Mouse (Mus musculus) spleen, adult 2 months (tissue): Measurements from ENCODE around the gene Nfic. TPM values are rescaled to one million over a fixed set of nuclear protein-coding genes. Genes with fewer than 3 reads are reported as not detected.

Experiments used
- DNase-seq, 2 experiments: peaks; one replicate each; pipeline versions ENCODE4 v3.0.0 to v3.0.0-alpha.2; 2012 to 2021; ENCODE audit warnings: low spot score in 2 of 2, low read depth in 1 of 2
- H3K27ac ChIP-seq: fragments of 200-500 bp; 2 replicates; pipeline ENCODE4 v1.5.1; 2012; ENCODE audit warnings: low read length, inconsistent platforms; ENCODE audit not compliant: insufficient read depth
- H3K27me3 ChIP-seq: fragments of 200-500 bp; 2 replicates; pipeline ENCODE4 v1.6.1; 2012; ENCODE audit warnings: mild to moderate bottlenecking, moderate library complexity, low read length, inconsistent platforms; ENCODE audit not compliant: control insufficient read depth, insufficient read depth
- H3K36me3 ChIP-seq: fragments of 200-500 bp; 2 replicates; pipeline ENCODE4 v1.6.1; 2012; ENCODE audit warnings: mild to moderate bottlenecking, low read length, inconsistent platforms; ENCODE audit not compliant: control insufficient read depth, insufficient read depth
- H3K4me1 ChIP-seq: fragments of 200-500 bp; 2 replicates; pipeline ENCODE4 v1.6.1; 2011; ENCODE audit warnings: inconsistent platforms; ENCODE audit not compliant: control insufficient read depth, insufficient read depth, insufficient read length
- H3K4me3 ChIP-seq: fragments of 200-500 bp; 2 replicates; pipeline ENCODE4 v1.5.1; 2011; ENCODE audit warnings: mild to moderate bottlenecking, inconsistent platforms; ENCODE audit not compliant: insufficient read depth, insufficient read length; ENCODE audit errors: extremely low read depth
- CTCF ChIP-seq: fragments of 200-500 bp; IDR thresholded peaks from 2 replicates; pipeline ENCODE4 v1.5.1; 2011; ENCODE audit warnings: mild to moderate bottlenecking, inconsistent platforms; ENCODE audit not compliant: insufficient read depth, insufficient read length, insufficient replicate concordance; ENCODE audit errors: extremely low read depth
- POLR2A ChIP-seq: fragments of 200-500 bp; IDR thresholded peaks from 2 replicates; pipeline ENCODE4 v1.6.1; 2011; ENCODE audit warnings: low read depth, low read length, inconsistent platforms
- WGBS: fragments of 180-500 bp; shearing (Covaris S2); methylation state at CpG from one replicate; pipeline ENCODE4 v1.1.7; 2018; 5-methylcytosine and 5-hydroxymethylcytosine counted together
- polyA plus RNA-seq: library from polyadenylated mRNA; depleted of rRNA; stranded (reverse); fragments of >200 nt; gene quantifications from 2 replicates; pipeline ENCODE4 v1.2.3, GENCODE M21; 2012; rRNA removed

The Nfic gene
- 26.0 and 32.4 TPM in 2 replicates for polyA plus RNA-seq

GRCm38 (mm10) chr10:81455181-81455895 lies at the start of gene Nfic:
Gene Nfic (minus strand): TSS chr10:81455635.
- H3K27me3 ChIP-seq = peaks cover 13% of the 10 kb centered on the region
- no peak within 1 kb of the TSS for H3K4me3 ChIP-seq
- H3K4me1 ChIP-seq = no peaks in the 10 kb centered on the region
- no peaks in the 10 kb centered on the region for H3K36me3 ChIP-seq
- DNase-seq = no peak
- WGBS = 70% methylated on average over 28 of the region's 28 CpGs
- TF ChIP-seq POLR2A (no peak), CTCF (no peak)
- no peak within 1 kb of the TSS for H3K27ac ChIP-seq

- H3K36me3 ChIP-seq = no peaks in the 10 kb centered on the region
- no peaks in the 10 kb centered on the region for H3K27me3 ChIP-seq
- WGBS = 20% methylated on average over 36 of the region's 36 CpGs
- TF ChIP-seq POLR2A = no peak
- TF ChIP-seq CTCF = peak; percentile 98
- peaks cover 8% of the 10 kb centered on the region for H3K4me1 ChIP-seq
- H3K27ac ChIP-seq = no peak overlapping the region
- H3K4me3 ChIP-seq = no peak overlapping the region
- peak; percentile 46 to 88 for DNase-seq
These were observed 47.2 kb upstream of the Nfic start for GRCm38 (mm10) chr10:81502658-81503057.

GRCm38 (mm10) chr10:81501863-81502262 lies 46.4 kb upstream of the Nfic start:
- Histone ChIP-seq H3K4me1 (peaks cover 8% of the 10 kb centered on the region), H3K4me3 (no peak overlapping the region), H3K27ac (no peak overlapping the region), H3K27me3 (no peaks in the 10 kb centered on the region), H3K36me3 (no peaks in the 10 kb centered on the region)
- TF ChIP-seq CTCF (no peak), POLR2A (no peak)
- no peak for DNase-seq
- WGBS = 85% methylated on average over 5 of the region's 5 CpGs

- no peak for TF ChIP-seq POLR2A
- TF ChIP-seq CTCF = no peak
- Histone ChIP-seq H3K4me1 (peaks cover 16% of the 10 kb centered on the region), H3K27me3 (no peaks in the 10 kb centered on the region), H3K4me3 (peak within 1 kb of the TSS; percentile 85), H3K36me3 (no peaks in the 10 kb centered on the region), H3K27ac (peak within 1 kb of the TSS; percentile 99)
- no peak for DNase-seq
- 53% methylated on average over 3 of the region's 3 CpGs for WGBS
These were observed 44.6 kb upstream of the Nfic start, which contains the start of gene S1pr4 for GRCm38 (mm10) chr10:81500032-81500431. Gene S1pr4 (minus strand): TSS chr10:81500132.

- Histone ChIP-seq H3K4me3 (peak overlapping the region; percentile 85), H3K27ac (peak overlapping the region; percentile 99), H3K27me3 (no peaks in the 10 kb centered on the region), H3K36me3 (no peaks in the 10 kb centered on the region), H3K4me1 (peaks cover 23% of the 10 kb centered on the region)
- DNase-seq = peak; percentile 54 to 91
- TF ChIP-seq CTCF (no peak), POLR2A (peak; percentile 98)
- 4% methylated on average over 23 of the region's 23 CpGs for WGBS
These were observed 43.9 kb upstream of the Nfic start for GRCm38 (mm10) chr10:81499250-81499901.

GRCm38 (mm10) chr10:81498316-81499249 lies 43.1 kb upstream of the Nfic start:
- TF ChIP-seq POLR2A (no peak), CTCF (peak; percentile 13; the same call in 1 of the 2 replicates)
- no peaks in the 10 kb centered on the region for H3K27me3 ChIP-seq
- H3K27ac ChIP-seq = peak overlapping the region; percentile 99
- no peaks in the 10 kb centered on the region for H3K36me3 ChIP-seq
- no peak for DNase-seq
- peak overlapping the region; percentile 85 for H3K4me3 ChIP-seq
- WGBS = 8% methylated on average over 38 of the region's 38 CpGs
- H3K4me1 ChIP-seq = peaks cover 24% of the 10 kb centered on the region
